Mouse (Mus musculus) kidney, adult 11 months (tissue): ENCODE results near the gene Magt1.
"Not testable (repeated sequence)": the region's sequence is repeated elsewhere in the genome, so short reads cannot be mapped to it uniquely, and the experiment has no call there.

Experiments
- DNase-seq: peaks from one replicate; pipeline ENCODE4 v3.0.0; 2022

Gene Magt1

DNA sequence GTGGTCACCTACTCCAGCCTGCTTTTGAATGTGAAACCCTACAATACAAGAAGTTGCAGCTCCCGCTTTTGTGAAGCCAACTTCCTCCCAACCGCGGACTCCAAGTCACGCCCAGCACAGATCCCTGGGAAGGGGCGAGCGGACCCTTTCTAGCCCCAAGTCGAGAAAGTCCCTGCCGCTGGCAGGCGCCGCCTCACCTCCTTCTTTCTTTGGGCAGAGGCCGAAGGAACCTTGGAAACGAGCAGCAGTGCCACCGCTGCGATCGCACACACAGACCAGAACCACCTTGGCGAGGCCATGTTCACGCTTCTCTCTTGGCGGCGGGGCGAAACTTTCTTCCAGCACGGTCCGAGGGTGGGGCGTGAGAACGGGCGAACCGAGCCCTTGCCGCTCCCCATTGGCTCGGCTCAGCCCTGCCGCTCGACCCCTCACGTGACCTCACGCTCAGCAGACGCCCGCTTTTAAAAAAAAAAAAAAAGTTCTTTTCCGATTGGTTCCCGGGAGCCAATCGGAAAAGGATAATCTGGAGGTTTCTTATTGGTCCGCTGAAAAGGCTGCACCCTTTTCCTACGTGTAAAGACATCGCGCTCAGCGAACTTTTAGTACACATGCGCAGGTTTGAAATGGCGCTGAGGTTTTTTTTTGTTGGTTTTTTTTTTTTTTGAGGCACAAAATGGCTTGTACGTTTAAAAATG is at the start of gene Magt1:
Gene Magt1, minus strand, starts transcription at position 442 of the 695 bp plus-strand sequence.
- peak; percentile 88 for DNase-seq

DNA sequence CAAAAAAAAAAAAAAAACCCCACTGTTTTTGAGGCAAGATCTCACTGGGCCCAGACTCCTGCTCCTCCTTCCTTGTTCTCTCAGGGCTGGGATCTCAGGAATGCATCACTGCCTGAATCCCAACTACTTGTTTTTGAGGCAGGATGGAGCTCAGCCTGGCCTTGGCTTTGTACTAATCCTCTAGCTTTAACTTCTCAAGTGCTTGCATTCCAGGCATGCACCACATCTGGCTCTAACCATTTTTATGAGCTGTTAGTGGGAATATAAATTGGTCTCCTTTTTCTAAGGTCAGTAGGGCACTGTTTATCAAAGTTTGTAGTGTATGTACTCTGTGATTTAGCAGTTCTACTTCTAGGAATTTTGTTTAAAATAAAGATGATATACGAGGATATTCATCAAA is 36.5 kb upstream of the Magt1 start:
- DNase-seq, result no peak

DNA sequence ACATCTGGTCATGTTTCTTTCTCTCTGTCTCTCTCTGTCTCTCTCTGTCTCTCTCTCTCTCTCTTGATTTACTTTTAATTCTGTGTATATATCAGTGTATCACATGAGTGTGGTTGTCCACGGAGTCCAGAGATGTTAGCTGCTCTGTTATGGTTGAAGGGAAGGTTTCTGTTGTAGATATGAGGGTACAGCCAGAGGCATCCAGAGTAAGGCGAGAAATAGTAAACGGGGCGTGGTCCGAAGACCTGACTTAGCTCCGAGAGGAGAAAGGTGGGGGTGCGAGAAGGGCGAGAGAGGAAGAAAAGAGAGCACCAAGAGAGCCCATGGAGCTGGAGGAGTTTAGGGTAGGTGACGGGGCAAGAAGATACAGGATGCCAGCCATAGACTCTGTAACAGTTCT is 34.2 kb upstream of the Magt1 start:
- DNase-seq, result no peak

DNA sequence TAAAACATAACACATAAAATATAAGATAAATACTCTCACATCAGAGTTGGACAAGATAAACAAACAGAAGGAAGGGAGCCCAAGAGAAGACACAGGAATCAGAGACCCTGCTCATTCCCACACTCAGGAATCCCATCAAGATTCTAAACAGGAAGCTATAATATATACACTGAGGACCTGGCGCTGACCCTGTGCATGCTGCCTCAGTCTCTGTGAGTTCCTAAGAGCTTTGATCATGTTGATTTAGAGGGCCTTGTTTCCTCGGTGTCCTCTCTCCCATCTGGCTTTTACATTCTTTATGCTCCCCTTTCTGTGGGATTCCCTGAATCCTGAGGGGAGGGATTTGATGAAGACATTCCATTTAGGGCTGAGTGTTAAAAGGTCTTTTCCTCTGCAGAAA is 33.7 kb upstream of the Magt1 start:
- no peak for DNase-seq

DNA sequence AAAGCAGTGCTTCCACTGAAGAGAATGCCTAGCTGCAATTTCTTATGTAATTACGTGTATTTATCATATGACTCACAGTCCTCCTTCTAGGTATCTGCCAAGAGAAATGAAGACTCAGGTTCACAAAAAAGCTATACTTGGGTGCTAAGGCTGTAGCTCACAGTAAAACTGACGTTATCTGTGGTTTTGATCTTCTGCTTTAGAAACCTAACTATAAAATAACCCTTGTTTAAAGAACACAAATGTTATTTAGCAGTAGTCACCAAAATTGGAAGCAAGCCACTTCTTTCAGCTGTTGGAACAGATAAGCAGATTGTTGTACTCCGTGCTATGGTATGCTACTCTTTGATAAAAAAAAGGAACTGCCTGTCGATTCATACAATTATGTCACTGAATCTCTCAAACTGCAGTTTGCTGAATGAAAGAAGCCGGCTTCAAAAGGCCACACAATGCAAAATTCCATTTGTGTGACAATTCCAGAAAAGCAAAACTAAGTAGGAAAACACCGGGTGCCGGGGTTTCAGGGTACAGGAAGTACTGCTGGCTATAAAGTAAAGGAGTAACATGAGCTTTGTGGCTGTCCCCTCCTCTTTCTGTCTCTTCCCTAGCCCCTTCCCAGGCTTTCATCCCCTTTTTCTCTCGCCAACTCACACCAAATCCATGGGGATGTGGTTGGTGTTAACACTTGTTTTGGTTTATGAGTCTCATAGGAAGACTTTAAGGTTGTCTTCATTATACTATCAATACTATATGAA is 32.3 kb upstream of the Magt1 start:
- no peak for DNase-seq

DNA sequence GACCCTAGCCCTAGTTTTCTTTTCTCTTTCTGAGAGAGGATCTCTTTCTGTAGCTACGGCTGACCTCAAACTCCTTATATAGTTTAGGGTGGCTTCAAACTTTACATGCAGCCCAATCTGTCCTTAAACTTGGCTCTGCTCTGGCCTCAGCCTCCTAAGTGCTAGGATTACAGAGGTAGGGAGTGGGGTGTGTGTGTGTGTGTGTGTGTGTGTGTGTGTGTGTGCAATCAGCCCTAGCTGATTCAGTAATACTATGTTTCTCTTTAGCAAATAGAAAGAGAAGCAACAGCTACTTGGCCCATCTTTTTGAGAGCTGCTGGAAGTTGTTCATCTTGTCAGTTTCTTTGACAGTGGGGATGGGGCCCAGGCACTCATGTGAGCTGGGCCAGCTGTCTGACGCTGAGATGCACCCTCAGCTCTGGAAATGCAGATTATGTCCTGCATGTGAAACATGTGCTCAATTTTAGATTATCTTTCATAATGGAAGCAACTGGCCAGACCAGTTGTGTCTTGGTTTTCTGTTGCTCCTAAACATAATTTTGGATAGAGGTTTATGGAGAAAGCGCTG is 25.6 kb upstream of the Magt1 start:
- no peak for DNase-seq

DNA sequence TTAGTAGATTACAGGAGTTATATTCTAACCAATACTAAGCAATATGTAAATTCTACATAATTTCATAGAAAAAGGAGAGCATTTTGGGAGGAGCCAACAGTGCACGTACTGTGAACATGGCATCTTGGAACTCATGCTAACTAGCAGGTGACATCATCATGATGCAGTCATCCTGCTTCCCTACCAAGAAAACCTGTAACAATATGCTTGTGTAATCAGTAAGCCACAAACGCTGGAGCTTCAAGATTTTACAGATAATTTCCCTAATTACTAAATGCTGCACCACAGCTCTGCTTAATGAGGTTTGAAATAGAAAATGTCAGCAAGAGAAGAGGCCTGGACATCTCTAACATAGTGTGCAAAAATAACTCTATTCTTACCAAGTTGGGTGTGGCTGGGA is 24.0 kb upstream of the Magt1 start:
- DNase-seq, result no peak

DNA sequence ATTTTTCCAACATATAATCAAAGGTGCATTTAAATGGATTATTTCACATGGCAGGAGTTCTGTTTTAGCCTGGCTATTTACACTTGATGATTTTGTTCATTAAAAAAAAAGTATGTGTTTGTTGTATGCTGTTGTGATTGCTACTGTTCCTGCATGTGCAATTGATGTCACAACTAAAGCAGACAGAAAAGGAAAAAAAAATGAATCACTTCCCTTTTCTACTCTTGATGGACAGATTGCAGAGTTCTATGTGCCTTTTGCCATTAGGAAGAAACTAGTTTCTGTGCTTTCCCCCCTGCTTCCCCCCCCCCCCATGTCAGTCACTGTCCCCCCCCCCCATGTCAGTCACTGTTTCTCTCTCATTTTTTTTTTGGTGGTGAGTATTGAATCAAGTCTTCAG is 19.4 kb upstream of the Magt1 start:
- no peak for DNase-seq

DNA sequence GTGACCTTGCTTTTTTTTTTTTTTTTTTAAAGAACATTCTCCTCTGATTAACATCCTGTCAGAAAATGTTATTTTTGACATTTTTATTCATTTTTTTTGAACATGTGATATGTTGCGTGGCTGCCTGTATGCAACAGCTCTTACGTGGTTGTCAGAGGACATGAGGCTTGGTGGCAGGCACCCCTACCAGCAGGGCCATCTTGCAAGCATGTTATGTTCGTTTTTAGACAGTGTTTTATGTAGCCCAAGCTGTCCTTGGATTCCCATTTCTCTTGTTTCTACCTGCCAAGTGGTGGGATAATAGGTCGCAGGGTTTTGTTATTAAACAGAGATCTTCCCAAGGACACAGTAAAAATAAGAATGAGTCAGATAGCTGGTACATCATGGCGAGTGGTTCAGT is 18.5 kb upstream of the Magt1 start:
- DNase-seq, result no peak

DNA sequence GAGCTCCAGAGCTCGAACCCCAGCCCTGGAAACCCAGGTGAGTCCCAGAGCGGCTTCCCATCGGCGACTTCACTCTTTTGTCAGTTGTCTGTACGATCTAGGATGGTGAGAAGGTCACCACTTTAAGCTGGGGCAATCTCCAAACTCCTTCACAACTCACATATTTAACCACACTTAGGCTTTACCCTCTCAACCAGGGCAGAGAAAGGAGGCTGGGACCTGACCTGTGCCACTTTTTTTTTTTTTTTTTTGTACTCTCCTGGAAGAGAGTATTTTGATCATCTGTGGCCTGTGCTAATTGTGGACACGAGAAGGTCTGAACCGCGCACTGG is 15.6 kb upstream of the Magt1 start:
- DNase-seq, result no peak

DNA sequence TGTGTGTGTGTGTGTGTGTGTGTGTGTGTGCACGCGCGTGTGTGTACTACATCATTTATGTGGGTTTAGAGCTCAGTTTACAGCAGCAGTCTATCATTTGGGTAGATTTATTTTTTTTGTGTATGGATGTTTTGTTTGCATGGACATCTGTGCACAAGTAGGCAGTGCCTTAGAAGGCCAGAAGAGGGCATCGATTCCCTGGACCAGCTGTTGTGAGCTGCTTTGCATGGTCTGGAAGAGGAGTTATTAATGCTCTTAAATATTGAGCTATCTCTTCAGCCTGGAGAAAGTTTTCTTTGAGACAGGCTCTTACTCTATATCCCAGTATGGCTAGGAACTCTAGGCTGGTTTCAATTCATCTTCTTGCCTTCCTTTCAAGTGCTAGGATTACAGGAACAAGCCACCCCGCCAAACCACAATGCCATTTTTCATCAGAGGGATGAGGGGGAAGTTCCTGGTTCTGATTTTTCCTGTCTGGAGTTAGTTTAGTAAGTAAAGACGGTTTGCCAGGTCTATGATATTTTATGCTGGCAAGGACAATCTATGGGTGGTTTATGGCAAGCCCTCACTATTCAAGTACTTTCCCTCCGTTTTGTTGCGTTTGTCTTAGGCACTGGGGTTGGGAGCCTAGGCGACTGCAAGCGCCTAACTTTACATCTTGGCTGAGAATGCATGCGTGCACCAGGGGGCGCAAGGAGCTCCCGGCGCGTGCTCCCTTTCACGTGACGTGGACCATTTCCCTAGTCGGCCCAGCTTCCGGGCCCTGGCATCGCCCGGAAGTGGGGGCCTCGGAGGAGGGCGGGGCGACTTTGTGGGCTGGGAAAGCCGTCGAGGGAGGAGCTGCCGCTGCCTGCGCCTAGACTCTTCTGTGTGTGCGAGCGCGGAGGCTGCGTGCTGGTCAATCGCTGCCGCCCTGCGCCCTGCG is 15.0 kb upstream of the Magt1 start, which contains the start of gene Atp7a:
Gene Atp7a, plus strand, starts transcription at position 859 of the 925 bp plus-strand sequence.
- peak; percentile 88 for DNase-seq

DNA sequence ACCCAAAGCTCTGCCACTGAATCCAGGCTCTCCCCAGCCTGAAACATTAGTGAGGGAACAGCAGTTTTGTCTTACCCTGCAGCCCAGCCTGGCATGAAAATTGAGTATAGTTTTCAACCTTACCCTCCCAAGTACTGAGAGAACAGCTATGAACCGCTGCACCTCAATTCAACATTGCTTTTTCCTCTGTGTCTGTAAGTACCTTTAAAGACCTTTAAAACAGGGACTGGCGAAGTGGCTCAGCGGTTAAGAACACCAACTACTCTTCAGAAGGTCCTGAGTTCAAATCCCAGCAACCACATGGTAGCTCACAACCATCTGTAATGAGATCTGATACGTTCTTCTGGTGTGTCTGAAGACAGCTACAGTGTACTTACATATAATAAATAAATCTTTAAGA is 5.8 kb upstream of the Magt1 start:
- DNase-seq, result no peak

DNA sequence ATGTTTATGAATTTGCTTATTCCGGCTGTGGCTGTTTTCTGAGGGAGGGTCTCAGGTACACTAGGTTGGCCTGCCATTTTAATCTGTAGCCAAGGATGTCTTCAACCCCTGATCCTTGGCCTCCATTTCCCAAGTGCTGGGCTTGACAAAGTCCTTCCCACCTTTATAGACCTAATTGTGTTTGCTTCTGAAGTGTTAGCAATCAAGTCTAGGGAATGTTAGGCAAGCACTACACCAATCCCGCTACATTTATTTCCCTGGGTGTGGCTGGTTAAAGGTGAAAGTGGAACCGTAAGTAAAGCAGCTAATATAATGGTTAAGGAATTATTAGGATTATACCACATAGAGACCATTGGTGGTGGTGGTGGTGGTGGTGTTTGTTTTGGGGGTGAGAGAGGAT is 5.4 kb upstream of the Magt1 start:
- no peak for DNase-seq

DNA sequence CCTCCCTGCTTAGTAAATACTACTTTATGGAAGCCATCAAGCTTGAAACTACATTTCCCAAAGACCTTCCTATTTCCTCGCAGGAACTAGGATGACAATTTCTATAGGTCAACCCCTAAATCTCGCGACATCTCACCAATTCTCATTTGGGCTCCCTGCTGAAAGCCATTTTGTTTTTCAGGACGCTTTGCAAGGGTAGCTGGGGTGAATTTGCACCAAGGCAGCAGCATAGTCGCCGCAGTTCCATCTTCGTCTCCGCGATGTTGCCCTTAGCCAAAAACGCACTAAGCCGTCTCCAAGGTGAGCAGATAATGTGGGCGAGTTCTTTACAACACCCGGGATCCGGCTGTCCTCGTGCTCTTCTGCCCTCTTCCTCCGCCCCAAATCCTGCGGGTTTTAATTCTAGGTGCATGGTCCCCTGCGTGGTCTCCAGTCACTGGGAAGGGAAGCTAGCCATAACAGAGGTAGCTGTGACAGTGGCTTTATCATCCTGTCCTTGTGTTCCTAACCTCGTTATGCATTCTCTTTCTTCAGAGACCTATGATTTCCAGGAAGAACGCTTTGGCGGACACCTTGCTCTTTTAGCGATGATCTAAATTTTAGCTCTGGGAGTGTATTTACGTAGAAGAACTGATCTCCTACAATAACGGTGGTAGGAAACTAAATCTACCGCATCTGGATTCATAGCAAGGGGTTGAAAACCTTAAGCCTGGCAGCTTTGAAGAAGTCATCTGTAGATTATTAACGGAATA is 4.0 kb upstream of the Magt1 start, which contains the start of gene Cox7b:
Gene Cox7b, plus strand, starts transcription at position 130 of the 752 bp plus-strand sequence.
- peak; percentile 77 for DNase-seq

DNA sequence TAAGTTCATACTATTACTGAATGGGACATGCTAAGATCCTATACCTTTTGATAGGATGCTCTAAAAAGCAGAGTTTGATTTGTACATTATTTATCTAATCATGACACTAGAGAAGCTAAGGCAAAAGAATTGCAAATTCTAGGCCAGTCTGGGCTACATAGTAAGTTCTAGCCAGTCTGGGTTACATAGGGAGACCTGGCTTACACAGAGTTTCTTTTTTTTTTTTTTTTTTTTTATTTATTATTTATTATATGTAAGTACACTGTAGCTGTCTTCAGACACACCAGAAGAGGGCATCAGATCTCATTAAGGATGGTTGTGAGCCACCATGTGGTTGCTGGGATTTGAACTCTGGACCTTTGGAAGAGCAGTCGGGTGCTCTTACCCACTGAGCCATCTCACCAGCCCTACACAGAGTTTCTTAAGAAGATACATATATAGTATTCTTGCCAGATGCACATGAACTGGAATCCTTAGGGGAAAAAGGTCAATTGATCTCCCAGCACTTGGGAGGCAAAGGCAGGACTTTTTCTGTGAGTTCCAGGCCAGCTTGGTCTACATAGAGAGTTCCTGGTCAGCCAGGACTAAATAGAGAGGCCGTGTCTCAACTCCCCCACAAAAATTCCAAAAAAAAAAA is 3.2 kb upstream of the Magt1 start:
- DNase-seq, result not testable (repeated sequence)

DNA sequence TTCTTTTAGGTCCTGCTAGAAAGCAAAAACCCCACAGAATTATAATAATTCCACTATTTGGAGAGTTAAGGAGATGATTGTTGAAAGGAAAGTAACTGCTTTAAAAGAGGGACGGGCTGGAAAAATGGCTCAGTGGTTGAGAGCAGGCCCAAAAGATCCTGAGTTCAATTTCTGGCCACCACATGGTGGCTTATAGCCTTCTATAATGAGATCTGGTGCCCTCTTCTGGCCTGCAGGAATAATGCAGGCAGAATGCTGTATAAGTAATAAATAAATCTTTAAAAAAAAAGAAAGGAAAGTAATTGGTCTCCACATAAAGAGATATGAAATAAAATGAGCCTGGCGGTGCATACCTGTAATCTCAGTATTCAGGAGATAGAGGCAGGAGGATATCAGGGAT is 1.5 kb upstream of the Magt1 start:
- peak; percentile 33 for DNase-seq

DNA sequence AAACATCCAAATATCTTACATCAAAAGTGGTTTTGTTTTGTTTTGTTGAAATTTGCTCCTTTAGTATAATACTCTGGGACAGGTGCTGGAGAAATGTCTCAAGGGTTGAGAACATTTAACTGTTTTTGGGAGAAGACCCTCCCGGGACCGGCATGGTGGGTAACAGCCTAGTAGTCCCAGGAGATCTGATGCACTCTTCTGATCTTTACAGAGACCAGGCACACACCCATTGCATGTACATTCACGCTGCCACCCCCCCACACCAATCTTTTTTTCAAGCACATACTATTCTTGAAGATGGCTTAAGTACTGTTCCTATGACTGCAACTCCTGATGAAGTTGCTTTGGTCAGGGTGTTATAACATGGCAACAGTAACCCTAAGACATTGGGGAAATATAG is 853 bp upstream of the Magt1 start:
- no peak for DNase-seq

DNA sequence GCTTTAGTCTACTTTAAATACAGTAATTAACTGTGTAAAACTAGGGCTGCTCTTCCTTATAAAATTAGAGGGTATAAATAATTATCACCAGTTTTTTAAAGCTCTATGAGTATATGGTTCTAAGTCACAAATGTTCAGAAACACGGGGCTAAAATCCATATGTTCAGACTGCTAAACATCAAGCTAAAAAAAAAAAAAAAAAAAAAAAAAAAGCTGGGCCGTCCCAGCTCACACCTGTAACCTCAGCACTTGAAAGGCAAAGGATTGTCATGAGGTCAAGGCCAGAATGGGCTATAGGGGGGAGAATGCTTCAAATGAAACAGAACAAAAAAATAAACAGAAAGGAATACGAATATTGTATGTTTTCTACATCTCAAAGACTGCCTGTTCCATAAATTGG is 944 bp downstream of the Magt1 start:
- DNase-seq, result no peak

DNA sequence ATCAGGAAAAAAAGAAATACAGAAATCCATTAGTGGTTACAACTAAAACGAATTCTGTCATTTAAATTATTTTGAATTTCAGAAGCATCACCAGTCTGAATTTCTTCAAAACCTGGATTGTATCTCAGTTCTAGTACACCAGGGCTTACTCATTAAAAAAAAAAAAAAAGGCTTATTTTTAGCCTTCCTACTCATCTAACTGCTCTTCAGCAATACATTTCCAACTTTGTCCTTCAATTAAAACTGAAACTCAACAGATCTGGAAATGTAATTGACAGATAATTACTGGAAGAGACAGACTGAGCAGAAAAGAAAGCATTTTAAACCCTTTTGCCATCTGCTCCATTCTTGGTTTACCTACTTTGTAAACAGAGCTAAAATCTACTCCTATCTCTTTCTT is 10.1 kb downstream of the Magt1 start:
- DNase-seq, result no peak

DNA sequence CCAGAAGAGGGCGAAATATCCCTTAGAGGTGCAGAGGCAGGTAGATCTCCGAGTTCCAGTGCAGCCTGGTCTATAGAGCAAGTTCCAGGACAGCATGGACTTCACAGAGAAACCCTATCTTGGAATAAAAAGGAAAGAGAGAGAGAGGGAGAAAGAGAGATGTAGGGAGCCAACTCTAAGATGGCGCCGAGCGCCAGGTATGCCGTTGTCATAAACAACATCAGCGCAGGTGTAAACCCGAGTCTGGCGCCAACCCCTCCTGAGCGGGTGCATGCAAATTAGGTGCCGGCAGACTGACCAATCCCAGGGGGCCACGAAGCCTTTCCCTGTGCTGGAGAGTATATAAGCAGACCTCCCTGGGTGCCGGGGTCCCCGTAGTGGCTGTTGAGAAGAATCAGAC is 54.6 kb downstream of the Magt1 start:
- not testable (repeated sequence) for DNase-seq

DNA sequence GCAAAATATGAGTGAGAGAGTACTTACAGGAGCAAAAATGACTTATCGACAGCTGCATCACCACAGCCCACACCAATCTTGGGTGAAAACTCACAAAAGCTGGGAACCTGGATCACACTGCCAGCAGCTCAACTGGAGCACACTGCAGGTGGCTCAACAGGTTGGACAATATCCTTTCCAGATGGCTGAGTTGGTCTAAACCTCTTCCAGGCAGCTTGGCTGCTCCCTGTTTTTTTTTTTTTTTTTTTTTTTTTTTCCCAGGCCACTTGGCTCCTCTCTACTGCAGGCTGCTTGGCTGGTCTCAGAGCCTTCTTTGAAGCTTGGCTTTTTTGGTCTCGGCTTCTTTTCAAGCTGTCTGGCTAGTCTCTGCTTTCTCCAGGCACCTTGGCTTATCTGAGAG is 57.7 kb downstream of the Magt1 start:
- DNase-seq, result no peak

DNA sequence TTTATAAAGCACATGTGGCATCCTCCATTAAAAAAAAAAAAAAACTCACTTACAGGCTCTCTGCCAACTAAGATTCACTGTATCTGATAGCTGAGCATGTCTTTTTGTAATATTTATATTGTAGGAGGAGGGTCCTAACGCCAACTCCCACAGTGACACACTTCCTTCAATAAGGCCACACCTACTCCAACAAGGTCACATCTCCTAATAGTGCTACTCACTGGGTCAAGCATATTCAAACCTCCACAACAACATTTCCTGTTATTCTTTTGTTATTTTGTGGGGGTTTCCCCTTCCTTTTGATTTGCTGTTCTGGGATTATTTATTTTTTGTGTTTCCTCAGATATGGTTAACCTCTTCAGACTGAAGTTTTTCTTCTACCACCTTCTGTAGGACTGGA is 65.3 kb downstream of the Magt1 start:
- DNase-seq, result no peak
